Mouse (Mus musculus) embryonic facial prominence, embryonic 14.5 days (tissue): ENCODE measurements at regions not wholly inside any gene's neighbourhood (a gene's known extent, or its start where the extent isn't known, plus 50 kb on each side); places are given as distances from the start of the nearest gene placed in this dataset.
A peak's percentile ranks its signal among the peaks of the same experiment; 100 is the strongest.

Experiments
- ATAC-seq: fragments of 200-750 bp; cut with Nextera tagmentation; 2 replicates; pipeline ENCODE4 v1.8.0; 2017; ENCODE audit warnings: low read depth, moderate number of reproducible peaks, moderate TSS enrichment
- DNase-seq: peaks from one replicate; pipeline ENCODE4 v3.0.0-alpha.2; 2015; ENCODE audit warnings: low spot score
- H3K27ac ChIP-seq: fragments of 300-500 bp; sonication (generic); replicated peaks from 2 replicates; pipeline ENCODE4 v1.5.1; 2014; ENCODE audit warnings: low read depth, mild to moderate bottlenecking, low read length, moderate library complexity
- H3K27me3 ChIP-seq: fragments of 300-500 bp; sonication (generic); replicated peaks from 2 replicates; pipeline ENCODE4 v1.6.1; 2014; ENCODE audit warnings: low read length; ENCODE audit not compliant: control insufficient read depth, insufficient read depth
- H3K36me3 ChIP-seq: fragments of 300-500 bp; sonication (generic); 2 replicates; pipeline ENCODE4 v1.6.1; 2014; ENCODE audit warnings: low read length, mixed read lengths; ENCODE audit not compliant: control insufficient read depth, insufficient read depth
- H3K4me1 ChIP-seq: fragments of 300-500 bp; sonication (generic); 2 replicates; pipeline ENCODE4 v1.6.1; 2014; ENCODE audit warnings: antibody characterized with exemption, low read length; ENCODE audit not compliant: control insufficient read depth, insufficient read depth
- H3K4me2 ChIP-seq: fragments of 300-500 bp; sonication (generic); 2 replicates; pipeline ENCODE4 v1.6.1; 2014; ENCODE audit warnings: low read depth, mild to moderate bottlenecking, low read length, moderate library complexity, mixed read lengths
- H3K4me3 ChIP-seq: fragments of 300-500 bp; sonication (generic); 2 replicates; pipeline ENCODE4 v1.5.1; 2014; ENCODE audit warnings: low read depth, mild to moderate bottlenecking, low read length
- H3K9ac ChIP-seq: fragments of 300-500 bp; sonication (generic); 2 replicates; pipeline ENCODE4 v1.6.1; 2014; ENCODE audit warnings: low read depth, mild to moderate bottlenecking, low read length, moderate library complexity, mixed read lengths
- H3K9me3 ChIP-seq: fragments of 300-500 bp; sonication (generic); 2 replicates; pipeline ENCODE4 v1.6.1; 2016; ENCODE audit warnings: low read length; ENCODE audit not compliant: control insufficient read depth
- WGBS: fragments of 180-500 bp; shearing (Covaris S2); extraction: QIAGEN DNeasy Blood & Tissue Kit; methylation state at CpG from one replicate; pipeline ENCODE4 v1.1.7; 2014; 5-methylcytosine and 5-hydroxymethylcytosine counted together

DNA sequence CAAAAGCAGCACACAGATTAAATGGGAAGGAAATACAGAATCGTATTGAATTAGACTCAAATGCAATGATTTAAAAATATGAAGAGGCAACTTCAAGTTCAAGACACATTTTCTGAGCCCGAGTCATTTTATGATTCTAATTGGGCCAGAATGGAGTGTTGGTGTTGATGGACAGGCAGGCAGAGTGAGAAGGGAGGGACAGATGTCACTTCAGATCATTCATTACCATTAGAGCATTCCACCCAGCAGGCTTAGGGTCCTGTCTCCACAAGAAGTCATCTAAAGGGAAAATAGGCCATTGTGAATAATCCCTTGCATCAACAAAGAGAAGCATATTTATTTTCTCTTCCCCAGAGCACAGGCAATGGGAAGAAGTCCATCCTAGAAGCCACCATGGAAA lies 365.6 kb downstream of the Tox3 start:
- no peak overlapping the region; the same call in 1 of the 2 replicates for H3K9ac ChIP-seq
- H3K4me2 ChIP-seq = no peak overlapping the region
- no peak overlapping the region for H3K4me3 ChIP-seq
- H3K27me3 ChIP-seq = no peaks in the 10 kb centered on the region
- ATAC-seq (no peak), DNase-seq (no peak)
- H3K27ac ChIP-seq = no peak overlapping the region
- WGBS = 53% methylated on average over 2 of the region's 2 CpGs
- H3K36me3 ChIP-seq = no peaks in the 10 kb centered on the region
- H3K9me3 ChIP-seq = no peaks in the 10 kb centered on the region
- no peaks in the 10 kb centered on the region for H3K4me1 ChIP-seq

DNA sequence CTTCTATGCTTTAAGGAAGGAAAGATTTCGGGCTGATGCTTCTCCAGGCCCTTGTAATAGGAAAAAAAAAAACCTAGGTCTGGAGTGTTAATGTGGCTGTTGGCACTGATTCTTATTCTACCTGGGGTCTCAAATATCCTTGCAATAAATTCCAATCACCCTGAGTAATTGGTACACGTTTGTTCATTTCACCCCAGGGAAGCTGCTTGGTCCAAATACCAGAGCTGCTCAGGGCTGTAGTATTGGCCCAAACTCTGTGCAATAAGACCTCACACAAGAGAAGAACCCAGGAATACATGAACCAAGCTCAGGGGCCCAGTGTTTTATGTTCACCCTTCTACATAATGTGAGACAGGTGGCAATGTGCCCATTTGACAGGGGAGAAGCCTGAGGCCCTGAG lies 366.8 kb downstream of the Tox3 start:
- no peaks in the 10 kb centered on the region for H3K36me3 ChIP-seq
- no peaks in the 10 kb centered on the region for H3K27me3 ChIP-seq
- no peak overlapping the region for H3K4me2 ChIP-seq
- WGBS = 69% methylated on average over 2 of the region's 2 CpGs
- no peak for ATAC-seq
- H3K27ac ChIP-seq = no peak overlapping the region
- no peaks in the 10 kb centered on the region for H3K9me3 ChIP-seq
- DNase-seq = no peak
- H3K4me1 ChIP-seq = no peaks in the 10 kb centered on the region
- no peak overlapping the region for H3K4me3 ChIP-seq
- H3K9ac ChIP-seq = no peak overlapping the region

DNA sequence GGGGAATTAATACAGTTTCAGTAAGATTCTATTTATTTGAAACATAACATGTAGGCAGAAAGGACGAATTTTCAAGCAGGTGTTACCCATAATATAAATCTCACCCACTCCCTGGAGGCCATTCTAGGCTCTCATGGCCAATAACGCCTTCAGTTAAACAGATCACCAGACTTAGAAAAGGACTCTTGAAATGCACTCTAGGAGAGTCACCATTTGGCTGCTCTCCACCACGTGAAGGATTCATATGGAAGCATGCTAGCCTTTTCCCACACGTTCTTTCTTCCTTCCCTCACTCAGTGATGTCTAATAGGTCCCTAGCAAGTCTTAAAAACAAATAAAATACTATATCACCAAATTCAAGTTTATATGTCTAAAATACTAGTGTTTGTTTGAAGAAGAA lies 367.7 kb downstream of the Tox3 start:
- no peak overlapping the region for H3K4me2 ChIP-seq
- H3K4me3 ChIP-seq = no peak overlapping the region
- no peaks in the 10 kb centered on the region for H3K9me3 ChIP-seq
- ATAC-seq = no peak
- no peaks in the 10 kb centered on the region for H3K27me3 ChIP-seq
- no peaks in the 10 kb centered on the region for H3K36me3 ChIP-seq
- DNase-seq = no peak
- H3K4me1 ChIP-seq = no peaks in the 10 kb centered on the region
- H3K9ac ChIP-seq = no peak overlapping the region
- no peak overlapping the region for H3K27ac ChIP-seq
- 67% methylated on average over 4 of the region's 4 CpGs for WGBS

DNA sequence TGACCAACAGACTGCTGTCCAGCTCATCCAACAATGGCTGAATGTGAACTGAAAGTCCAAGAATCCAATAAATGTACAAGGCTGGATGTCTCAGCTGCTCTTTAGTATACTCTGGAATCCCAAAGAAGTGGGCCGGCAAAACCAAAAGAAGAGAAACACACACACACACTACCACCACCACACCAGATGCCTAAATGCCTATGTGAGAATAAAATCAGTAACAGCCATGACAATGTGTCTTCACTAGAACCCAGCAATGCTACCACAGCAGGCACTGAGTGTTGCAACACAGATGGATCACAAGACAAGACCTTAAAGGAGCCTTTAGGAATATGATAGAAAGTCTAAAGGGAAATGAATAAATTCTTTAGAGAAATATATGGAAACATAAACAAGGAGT lies 385.3 kb downstream of the Tox3 start:
- Histone ChIP-seq H3K4me3 (no peak overlapping the region), H3K9ac (no peak overlapping the region), H3K4me1 (no peaks in the 10 kb centered on the region), H3K9me3 (no peaks in the 10 kb centered on the region), H3K27me3 (no peaks in the 10 kb centered on the region), H3K4me2 (no peak overlapping the region), H3K36me3 (no peaks in the 10 kb centered on the region), H3K27ac (no peak overlapping the region)
- ATAC-seq = no peak
- no peak for DNase-seq
- 78% methylated on average over 1 of the region's 1 CpGs for WGBS

DNA sequence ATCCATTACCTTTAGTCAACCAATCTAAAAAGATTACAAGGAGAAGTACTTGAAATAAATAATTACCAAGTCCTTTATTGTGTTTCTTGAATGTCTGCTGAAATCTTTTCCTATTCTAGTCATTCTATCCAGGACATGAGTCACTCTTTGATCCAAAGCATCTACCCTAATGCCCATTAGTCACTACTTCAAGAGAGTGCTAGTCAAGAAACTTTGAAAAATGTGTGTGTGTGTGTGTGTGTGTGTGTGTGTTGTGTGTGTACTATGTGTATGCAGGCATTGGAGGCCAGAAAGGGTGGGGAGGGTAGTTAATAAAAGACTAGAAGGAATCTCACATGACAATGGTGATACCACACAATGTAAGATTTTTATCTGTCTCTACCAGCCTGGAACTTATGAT lies 390.7 kb downstream of the Tox3 start:
- no peaks in the 10 kb centered on the region for H3K27me3 ChIP-seq
- H3K9me3 ChIP-seq = no peaks in the 10 kb centered on the region
- no peak overlapping the region for H3K27ac ChIP-seq

DNA sequence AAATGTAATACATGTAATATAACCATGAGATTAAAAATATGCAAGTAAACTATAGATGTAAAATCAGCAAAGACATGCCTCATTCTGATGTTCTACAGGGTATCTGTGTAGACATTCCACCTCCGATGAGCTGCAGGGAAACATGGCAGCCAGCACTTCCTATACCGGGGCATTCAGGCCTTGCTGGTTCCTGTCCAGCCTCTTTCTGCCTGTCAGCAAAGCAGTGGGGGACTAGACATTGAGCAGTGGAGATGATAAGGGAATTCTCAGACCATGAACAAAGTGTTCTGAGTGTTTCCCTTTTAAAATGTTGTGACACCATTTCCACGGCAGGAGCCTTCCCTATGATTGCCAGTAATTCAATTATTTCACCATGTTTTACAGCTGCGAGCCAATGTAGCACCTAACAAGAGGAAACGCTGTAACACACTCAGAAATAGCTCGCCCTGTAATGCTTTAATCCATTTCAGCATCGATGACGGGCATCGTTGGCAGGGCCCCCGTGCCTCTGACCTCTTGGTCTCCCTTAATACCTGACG lies 391.6 kb downstream of the Tox3 start:
- Histone ChIP-seq H3K27me3 (no peaks in the 10 kb centered on the region), H3K4me3 (no peak overlapping the region), H3K4me2 (no peak overlapping the region), H3K4me1 (no peaks in the 10 kb centered on the region), H3K9me3 (no peaks in the 10 kb centered on the region), H3K9ac (no peak overlapping the region), H3K27ac (no peak overlapping the region), H3K36me3 (no peaks in the 10 kb centered on the region)
- WGBS = 72% methylated on average over 11 of the region's 11 CpGs
- DNase-seq = no peak
- ATAC-seq = no peak

More for the DNA sequence above, 390.7 kb downstream of the Tox3 start:
- Histone ChIP-seq H3K4me3 (no peak overlapping the region), H3K4me1 (no peaks in the 10 kb centered on the region), H3K4me2 (no peak overlapping the region), H3K9ac (no peak overlapping the region), H3K36me3 (no peaks in the 10 kb centered on the region)
- ATAC-seq (no peak), DNase-seq (no peak)

DNA sequence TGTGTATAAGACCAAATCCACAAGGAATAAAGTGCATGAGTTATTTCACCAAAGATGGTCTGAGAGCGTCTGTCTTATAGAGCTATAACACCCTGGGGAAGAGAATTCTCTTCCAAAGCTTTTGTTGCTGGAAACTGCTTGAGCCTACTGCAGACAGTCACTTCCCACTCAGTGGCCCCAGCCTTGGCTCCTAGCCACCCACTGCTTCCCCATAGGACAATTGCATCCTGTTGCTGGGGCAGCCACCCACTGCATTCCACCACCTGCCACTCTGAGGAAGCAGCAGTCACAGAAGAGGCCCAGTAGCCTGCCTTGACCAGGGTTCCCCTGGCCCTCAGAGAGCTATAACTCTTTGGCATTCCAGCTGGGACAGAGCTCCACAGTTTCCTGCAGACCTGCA lies 409.3 kb downstream of the Tox3 start:
- H3K4me2 ChIP-seq = no peak overlapping the region
- no peaks in the 10 kb centered on the region for H3K36me3 ChIP-seq
- H3K27ac ChIP-seq = no peak overlapping the region
- no peaks in the 10 kb centered on the region for H3K27me3 ChIP-seq
- no peak for ATAC-seq
- no peak overlapping the region for H3K9ac ChIP-seq
- H3K4me1 ChIP-seq = no peaks in the 10 kb centered on the region
- no peaks in the 10 kb centered on the region for H3K9me3 ChIP-seq
- WGBS = 69% methylated on average over 1 of the region's 1 CpGs
- peak; percentile 7 for DNase-seq
- H3K4me3 ChIP-seq = no peak overlapping the region

DNA sequence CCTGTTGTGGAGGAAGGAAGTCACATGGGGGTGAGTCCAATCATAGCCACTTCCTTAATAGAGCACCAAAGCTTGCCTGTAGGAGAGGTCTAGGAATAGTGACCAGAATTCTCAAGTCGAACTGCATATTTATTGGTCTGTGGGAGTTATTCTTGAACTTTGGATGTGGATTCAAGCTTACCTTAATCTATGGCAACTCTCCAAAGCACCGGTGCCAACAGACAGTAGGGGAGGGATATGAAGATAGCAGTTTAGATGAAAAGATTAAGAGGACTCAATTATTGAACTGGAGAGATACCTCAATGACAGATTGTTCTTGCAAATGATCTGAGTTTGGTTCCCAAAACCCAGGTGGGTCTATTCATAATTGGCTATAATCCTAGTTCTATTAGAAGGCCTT lies 413.6 kb downstream of the Tox3 start:
- H3K4me2 ChIP-seq = no peak overlapping the region
- H3K27me3 ChIP-seq = no peaks in the 10 kb centered on the region
- no peak for ATAC-seq
- H3K4me3 ChIP-seq = no peak overlapping the region
- H3K4me1 ChIP-seq = no peaks in the 10 kb centered on the region
- no peak overlapping the region for H3K27ac ChIP-seq
- no peak overlapping the region for H3K9ac ChIP-seq
- 92% methylated on average over 2 of the region's 2 CpGs for WGBS
- H3K9me3 ChIP-seq = no peaks in the 10 kb centered on the region
- DNase-seq = no peak
- H3K36me3 ChIP-seq = no peaks in the 10 kb centered on the region

DNA sequence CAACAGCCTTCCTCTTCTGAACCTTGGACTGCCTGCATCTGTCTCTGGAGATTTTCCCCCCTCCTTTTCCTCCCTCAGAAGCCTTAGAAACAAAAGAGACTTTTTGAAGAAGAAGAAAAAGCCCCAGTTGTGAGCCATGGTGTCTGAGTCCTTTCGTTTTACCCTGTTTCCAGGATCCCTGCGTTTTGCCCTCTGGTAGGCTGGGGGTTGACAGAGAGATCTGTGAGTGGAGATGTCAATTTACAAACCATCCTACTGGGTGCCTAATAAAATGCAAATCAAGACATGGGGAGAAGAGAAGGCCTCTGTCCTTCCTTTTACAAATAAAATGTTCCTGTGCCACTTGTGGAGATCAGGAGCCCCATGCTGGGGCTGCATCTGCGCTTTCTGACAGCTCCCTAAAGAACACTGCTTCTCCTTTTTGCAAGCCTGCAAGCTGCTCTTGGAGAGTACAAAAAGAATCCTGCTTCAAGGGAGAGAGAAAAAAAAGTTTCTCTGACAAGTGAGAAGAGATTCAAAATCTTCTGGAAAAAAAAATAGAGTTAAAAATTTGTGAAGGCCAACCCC lies 421.4 kb downstream of the Tox3 start:
- no peak overlapping the region for H3K4me3 ChIP-seq
- no peak overlapping the region for H3K4me2 ChIP-seq
- no peaks in the 10 kb centered on the region for H3K4me1 ChIP-seq
- no peak for DNase-seq
- no peak for ATAC-seq
- H3K36me3 ChIP-seq = no peaks in the 10 kb centered on the region
- 10% methylated on average over 3 of the region's 3 CpGs for WGBS
- H3K9ac ChIP-seq = no peak overlapping the region
- H3K27me3 ChIP-seq = no peaks in the 10 kb centered on the region
- H3K9me3 ChIP-seq = no peaks in the 10 kb centered on the region
- no peak overlapping the region for H3K27ac ChIP-seq
